Mouse (Mus musculus) liver, embryonic 15.5 days (tissue): ENCODE measurements around the gene Gm20388. TPM values are rescaled to one million over a fixed set of nuclear protein-coding genes. Genes with fewer than 3 reads are reported as not detected.

Source experiments
- ATAC-seq: fragments of 200-750 bp; cut with Nextera tagmentation; 2 replicates; pipeline ENCODE4 v1.8.0; 2017; ENCODE audit warnings: moderate number of reproducible peaks, mild to moderate bottlenecking, moderate library complexity; ENCODE audit not compliant: insufficient read depth
- H3K27ac ChIP-seq: fragments of 300-500 bp; sonication (generic); replicated peaks from 2 replicates; pipeline ENCODE4 v1.5.1; 2015; ENCODE audit warnings: mild to moderate bottlenecking, inconsistent platforms
- H3K27me3 ChIP-seq: fragments of 300-500 bp; sonication (generic); 2 replicates; pipeline ENCODE4 v1.6.1; 2015; ENCODE audit warnings: mild to moderate bottlenecking, inconsistent platforms
- H3K36me3 ChIP-seq: fragments of 300-500 bp; sonication (generic); replicated peaks from 2 replicates; pipeline ENCODE4 v1.6.1; 2015; ENCODE audit warnings: moderate library complexity, mild to moderate bottlenecking, inconsistent platforms
- H3K4me1 ChIP-seq: fragments of 300-500 bp; sonication (generic); replicated peaks from 2 replicates; pipeline ENCODE4 v1.6.1; 2015; ENCODE audit warnings: inconsistent platforms
- H3K4me2 ChIP-seq: fragments of 300-500 bp; sonication (generic); 2 replicates; pipeline ENCODE4 v1.6.1; 2015; ENCODE audit warnings: moderate library complexity, mild to moderate bottlenecking, inconsistent platforms
- H3K4me3 ChIP-seq: fragments of 300-500 bp; sonication (generic); replicated peaks from 2 replicates; pipeline ENCODE4 v1.5.1; 2015; ENCODE audit warnings: mild to moderate bottlenecking, inconsistent platforms
- H3K9ac ChIP-seq: fragments of 300-500 bp; sonication (generic); 2 replicates; pipeline ENCODE4 v1.6.1; 2015; ENCODE audit warnings: moderate library complexity, mild to moderate bottlenecking, inconsistent platforms
- H3K9me3 ChIP-seq: fragments of 300-500 bp; sonication (generic); replicated peaks from 2 replicates; pipeline ENCODE4 v1.6.1; 2016; ENCODE audit warnings: inconsistent platforms
- WGBS: fragments of 180-500 bp; shearing (Covaris S2); methylation state at CpG from one replicate; pipeline ENCODE4 v1.1.7; 2015; ENCODE audit warnings: mixed read lengths; ENCODE audit not compliant: insufficient replicate concordance; 5-methylcytosine and 5-hydroxymethylcytosine counted together
- polyA plus RNA-seq: library from polyadenylated mRNA; unstranded; fragments of >200 nt; fragmentation: Nextera tagmentation; extraction: Ambion mirVana; gene quantifications from 2 replicates; pipeline ENCODE4 v1.2.1, GENCODE M21; 2015

Gm20388 gene
- polyA plus RNA-seq, 1 experiment from 2014 or later: not detected

DNA sequence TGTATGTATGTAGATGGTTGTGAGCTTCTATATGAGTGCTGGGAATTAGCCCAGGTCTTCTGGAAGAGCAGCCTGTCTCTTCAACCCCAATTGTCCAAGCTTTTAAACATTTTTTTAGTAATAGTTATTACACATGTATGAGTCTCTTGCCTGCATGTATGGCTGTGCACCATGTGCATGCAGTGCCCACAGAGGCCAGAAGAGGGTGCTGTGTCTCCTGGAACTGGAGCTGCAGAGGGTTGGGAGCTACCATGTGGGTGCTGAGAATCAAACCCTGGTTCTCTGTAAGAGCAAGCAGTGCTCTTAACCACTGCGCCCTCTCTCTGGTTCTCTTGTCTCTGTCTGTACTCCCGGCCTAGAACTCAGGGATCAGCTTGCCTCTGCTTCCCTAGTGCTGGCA lies 3222.3 kb downstream of the Gm20388 start:
- Histone ChIP-seq H3K27me3 (peaks cover 34% of the 10 kb centered on the region), H3K9ac (no peak overlapping the region), H3K4me1 (no peaks in the 10 kb centered on the region), H3K4me3 (no peak overlapping the region), H3K4me2 (no peak overlapping the region), H3K36me3 (no peaks in the 10 kb centered on the region), H3K9me3 (peaks cover 4% of the 10 kb centered on the region; the same call in 1 of the 2 replicates), H3K27ac (no peak overlapping the region)
- WGBS: 88% methylated on average over 2 of the region's 2 CpGs
- ATAC-seq: no peak

DNA sequence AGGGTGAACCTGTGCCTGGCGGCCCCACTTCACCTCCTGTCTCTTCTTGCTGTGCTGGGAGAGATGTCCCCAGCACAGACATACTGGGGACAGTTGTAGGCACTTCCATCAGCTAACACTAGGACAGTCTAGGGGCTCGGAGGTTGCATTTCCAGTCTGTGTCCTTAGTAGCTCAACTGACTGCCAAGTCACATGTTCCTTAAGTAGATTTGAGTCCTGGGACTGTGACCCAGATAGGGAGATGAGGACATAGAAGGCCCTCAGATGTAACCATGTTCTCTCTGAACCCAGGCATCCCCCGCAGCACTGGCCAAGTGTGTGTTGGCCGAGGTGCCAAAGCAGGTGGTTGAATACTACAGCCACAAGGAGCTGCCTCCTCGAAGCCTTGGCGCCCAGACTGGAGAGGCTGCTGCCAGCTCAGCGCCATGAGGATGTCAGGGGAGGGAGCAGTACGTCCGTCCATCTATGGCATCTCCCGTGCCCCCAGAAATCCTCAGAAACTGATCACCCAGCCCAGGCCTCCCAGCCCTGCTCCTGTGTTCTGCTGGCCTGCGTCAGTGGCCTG lies 3223.6 kb downstream of the Gm20388 start:
- Histone ChIP-seq H3K27ac (no peak overlapping the region), H3K9ac (no peak overlapping the region), H3K9me3 (peaks cover 4% of the 10 kb centered on the region; the same call in 1 of the 2 replicates), H3K36me3 (no peaks in the 10 kb centered on the region), H3K27me3 (peaks cover 23% of the 10 kb centered on the region), H3K4me1 (no peaks in the 10 kb centered on the region), H3K4me3 (no peak overlapping the region), H3K4me2 (no peak overlapping the region)
- no peak for ATAC-seq
- 75% methylated on average over 11 of the region's 11 CpGs for WGBS

DNA sequence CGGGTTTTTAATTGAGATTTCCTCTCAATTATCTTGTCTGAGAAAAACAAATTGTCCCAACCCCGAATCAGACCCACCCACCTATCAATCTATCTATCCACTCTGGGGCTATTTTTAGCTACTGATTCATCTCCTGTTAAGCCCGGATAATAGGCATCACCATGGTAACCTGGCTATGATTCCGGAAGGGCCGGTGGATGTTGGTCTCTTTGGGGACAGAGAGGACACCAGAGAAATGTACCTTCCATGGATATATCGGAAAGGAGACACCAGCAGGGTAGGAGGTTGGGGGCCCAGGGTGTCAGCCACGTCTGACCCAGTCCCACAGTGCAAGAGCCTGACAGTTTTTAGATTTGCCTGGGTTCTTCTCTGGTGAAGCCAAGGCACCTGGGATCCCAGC lies 3224.8 kb downstream of the Gm20388 start:
- Histone ChIP-seq H3K9ac (no peak overlapping the region), H3K27me3 (peaks cover 11% of the 10 kb centered on the region), H3K4me2 (no peak overlapping the region), H3K9me3 (peaks cover 4% of the 10 kb centered on the region; the same call in 1 of the 2 replicates), H3K4me1 (no peaks in the 10 kb centered on the region; the same call in 1 of the 2 replicates), H3K27ac (no peak overlapping the region), H3K4me3 (no peak overlapping the region), H3K36me3 (no peaks in the 10 kb centered on the region)
- WGBS: 31% methylated on average over 7 of the region's 7 CpGs
- no peak for ATAC-seq

DNA sequence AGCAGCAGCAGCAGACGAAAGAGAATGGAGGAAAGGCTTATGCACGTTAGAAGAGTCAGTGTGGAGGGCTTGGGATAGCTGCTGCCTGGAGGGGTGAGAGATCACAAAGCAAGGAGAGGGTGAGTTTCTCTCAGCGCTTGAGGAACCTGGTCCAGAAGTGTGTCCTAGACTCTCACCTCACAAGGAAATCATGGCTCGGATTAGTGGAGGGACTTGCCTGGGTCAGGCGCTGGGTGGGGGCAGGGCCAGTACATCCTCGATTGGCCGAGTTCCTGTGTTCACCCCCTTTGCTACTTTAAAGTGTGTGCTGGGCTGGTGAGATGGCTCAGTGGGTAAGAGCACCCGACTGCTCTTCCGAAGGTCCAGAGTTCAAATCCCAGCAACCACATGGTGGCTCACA lies 3225.2 kb downstream of the Gm20388 start:
- peaks cover 4% of the 10 kb centered on the region; the same call in 1 of the 2 replicates for H3K9me3 ChIP-seq
- H3K27ac ChIP-seq: no peak overlapping the region
- ATAC-seq: no peak
- no peak overlapping the region for H3K4me2 ChIP-seq
- H3K9ac ChIP-seq: no peak overlapping the region
- peaks cover 7% of the 10 kb centered on the region for H3K27me3 ChIP-seq
- H3K4me1 ChIP-seq: no peaks in the 10 kb centered on the region; the same call in 1 of the 2 replicates
- 50% methylated on average over 9 of the region's 9 CpGs for WGBS
- H3K4me3 ChIP-seq: no peak overlapping the region
- H3K36me3 ChIP-seq: no peaks in the 10 kb centered on the region

DNA sequence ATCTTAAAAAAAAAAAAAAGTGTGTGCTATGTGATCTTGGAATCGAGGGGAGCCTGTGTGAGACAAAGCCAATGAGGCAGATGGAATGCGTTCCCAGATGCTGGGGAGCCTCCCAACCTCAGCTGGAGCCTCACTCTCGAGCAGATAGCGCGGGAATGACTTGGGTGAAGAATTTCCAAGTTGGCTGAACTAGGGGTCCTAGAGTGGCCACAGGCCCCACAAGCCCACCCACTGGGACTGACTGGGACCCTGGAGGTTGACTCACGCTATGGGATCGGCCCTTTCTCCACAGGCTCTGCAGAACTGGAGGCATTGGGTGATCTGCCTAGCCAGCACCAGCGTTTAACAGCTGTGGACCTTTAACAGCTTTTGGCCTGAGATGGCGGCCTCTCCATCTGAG lies 3225.6 kb downstream of the Gm20388 start:
- Histone ChIP-seq H3K4me2 (no peak overlapping the region), H3K9ac (no peak overlapping the region), H3K9me3 (peaks cover 4% of the 10 kb centered on the region; the same call in 1 of the 2 replicates), H3K27me3 (peaks cover 2% of the 10 kb centered on the region; the same call in 1 of the 2 replicates), H3K27ac (no peak overlapping the region), H3K4me3 (no peak overlapping the region), H3K36me3 (no peaks in the 10 kb centered on the region), H3K4me1 (no peaks in the 10 kb centered on the region; the same call in 1 of the 2 replicates)
- ATAC-seq: no peak
- 74% methylated on average over 9 of the region's 9 CpGs for WGBS

DNA sequence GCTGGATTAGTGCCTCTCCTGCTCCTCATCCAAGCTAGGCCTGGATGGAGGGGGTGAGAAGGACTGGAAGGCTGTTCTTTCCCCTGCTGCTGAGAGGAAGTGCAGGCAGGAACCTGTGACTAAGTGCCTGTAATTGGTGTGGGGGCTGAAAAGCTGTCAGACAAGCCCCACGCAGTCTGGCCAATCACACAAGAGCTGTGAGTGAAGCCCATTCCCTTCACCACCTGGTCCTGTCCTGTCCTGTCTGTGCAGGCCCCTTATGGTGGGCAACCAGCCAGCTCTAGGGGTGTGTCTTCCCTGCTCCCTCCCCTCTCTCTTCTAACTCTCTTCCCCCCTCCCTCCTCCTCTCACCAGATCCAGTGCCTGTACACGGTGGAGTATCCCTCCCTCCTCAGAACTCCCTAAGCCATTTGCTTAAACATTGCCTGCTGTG lies 3227.0 kb downstream of the Gm20388 start:
- Histone ChIP-seq H3K27ac (no peak overlapping the region), H3K4me3 (no peak overlapping the region), H3K36me3 (no peaks in the 10 kb centered on the region), H3K4me2 (no peak overlapping the region), H3K9me3 (peaks cover 4% of the 10 kb centered on the region; the same call in 1 of the 2 replicates), H3K4me1 (no peaks in the 10 kb centered on the region; the same call in 1 of the 2 replicates), H3K9ac (no peak overlapping the region), H3K27me3 (no peaks in the 10 kb centered on the region; the same call in 1 of the 2 replicates)
- no peak for ATAC-seq
- WGBS: 35% methylated on average over 2 of the region's 2 CpGs

DNA sequence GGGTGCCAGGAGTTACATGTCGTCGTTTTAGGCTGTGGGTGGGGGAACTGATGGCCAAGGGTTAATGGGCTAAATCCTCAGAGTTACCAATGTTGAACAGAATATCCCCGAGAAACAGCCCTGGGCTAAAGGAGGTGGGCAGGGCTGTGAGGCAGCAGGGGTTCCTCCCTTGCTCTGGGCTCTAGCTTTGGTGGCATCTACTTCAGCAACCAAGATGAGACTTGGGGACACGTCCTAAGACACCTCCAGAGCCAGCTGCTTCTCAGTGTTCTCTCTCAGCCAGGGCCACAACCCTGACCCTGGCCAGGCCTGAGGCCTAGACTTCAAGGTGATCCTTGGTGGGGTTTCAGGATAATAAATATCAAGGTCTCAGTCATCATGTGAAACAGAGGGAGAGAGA lies 3228.1 kb downstream of the Gm20388 start:
- Histone ChIP-seq H3K36me3 (no peaks in the 10 kb centered on the region), H3K4me1 (no peaks in the 10 kb centered on the region; the same call in 1 of the 2 replicates), H3K27ac (no peak overlapping the region), H3K4me2 (no peak overlapping the region), H3K9me3 (no peaks in the 10 kb centered on the region), H3K27me3 (no peaks in the 10 kb centered on the region; the same call in 1 of the 2 replicates), H3K9ac (no peak overlapping the region), H3K4me3 (no peak overlapping the region)
- 53% methylated on average over 4 of the region's 4 CpGs for WGBS
- no peak for ATAC-seq

DNA sequence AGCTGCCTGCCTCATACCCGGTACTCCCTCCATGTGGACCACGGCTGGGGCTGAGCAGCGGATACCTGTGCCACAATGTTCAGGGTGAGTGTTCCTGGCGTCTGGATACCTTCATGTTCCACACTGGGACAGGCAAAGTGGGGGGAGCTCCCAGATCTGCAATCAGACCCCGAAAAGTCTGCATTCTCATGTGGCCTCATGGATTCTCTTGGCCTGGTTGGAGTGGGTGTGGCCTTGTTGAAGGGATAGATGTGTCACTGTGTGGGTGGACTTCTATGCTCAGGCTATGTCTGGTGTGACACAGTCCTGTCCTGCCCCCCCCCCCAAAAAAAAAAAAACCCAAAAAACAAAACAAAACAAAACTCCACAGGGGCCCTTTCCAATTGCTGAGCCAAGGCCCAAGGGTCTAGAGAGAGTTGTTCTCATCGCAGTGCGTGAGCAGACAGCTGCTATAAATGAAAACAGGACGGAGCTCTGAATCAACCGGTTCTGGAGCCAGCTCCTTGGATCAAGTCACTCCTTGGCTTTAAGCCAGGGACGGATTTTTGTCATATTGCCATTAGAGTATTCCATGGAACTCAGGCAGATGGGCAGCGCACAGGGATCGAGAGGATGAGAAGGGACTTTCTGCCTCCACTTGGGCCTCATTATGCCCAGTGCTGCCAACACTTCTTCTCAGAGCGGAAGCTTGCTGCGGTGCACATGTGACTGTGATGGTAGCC lies 3231.3 kb downstream of the Gm20388 start:
- H3K4me2 ChIP-seq: no peak overlapping the region
- H3K27me3 ChIP-seq: no peaks in the 10 kb centered on the region
- H3K9ac ChIP-seq: no peak overlapping the region
- no peak overlapping the region for H3K27ac ChIP-seq
- ATAC-seq: no peak
- 77% methylated on average over 14 of the region's 14 CpGs for WGBS
- no peaks in the 10 kb centered on the region for H3K9me3 ChIP-seq
- no peaks in the 10 kb centered on the region; the same call in 1 of the 2 replicates for H3K4me1 ChIP-seq
- no peaks in the 10 kb centered on the region for H3K36me3 ChIP-seq
- no peak overlapping the region for H3K4me3 ChIP-seq

DNA sequence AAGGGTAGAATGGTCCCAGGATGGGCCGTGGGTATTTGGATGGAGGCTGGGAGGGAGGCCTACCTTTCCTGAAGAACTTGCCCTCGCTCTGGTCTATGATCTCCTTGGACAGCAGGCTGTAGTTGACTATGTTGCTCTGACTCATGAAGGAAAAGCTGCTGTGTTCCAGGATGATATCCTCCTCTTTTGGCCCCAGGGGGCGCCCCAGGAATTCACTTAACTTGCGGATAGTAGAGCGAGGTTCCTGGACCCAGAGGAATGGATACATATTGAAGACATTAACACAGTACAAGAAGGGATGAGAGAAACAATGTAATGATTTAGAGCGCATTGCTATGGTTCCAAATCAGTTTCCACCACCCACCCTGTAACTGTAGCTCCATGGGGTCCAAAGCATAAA lies 3234.6 kb downstream of the Gm20388 start:
- Histone ChIP-seq H3K4me1 (no peaks in the 10 kb centered on the region; the same call in 1 of the 2 replicates), H3K9ac (no peak overlapping the region), H3K27me3 (peaks cover 20% of the 10 kb centered on the region), H3K9me3 (no peaks in the 10 kb centered on the region), H3K36me3 (no peaks in the 10 kb centered on the region), H3K27ac (no peak overlapping the region), H3K4me2 (no peak overlapping the region), H3K4me3 (no peak overlapping the region)
- ATAC-seq: no peak
- WGBS: 48% methylated on average over 6 of the region's 6 CpGs

DNA sequence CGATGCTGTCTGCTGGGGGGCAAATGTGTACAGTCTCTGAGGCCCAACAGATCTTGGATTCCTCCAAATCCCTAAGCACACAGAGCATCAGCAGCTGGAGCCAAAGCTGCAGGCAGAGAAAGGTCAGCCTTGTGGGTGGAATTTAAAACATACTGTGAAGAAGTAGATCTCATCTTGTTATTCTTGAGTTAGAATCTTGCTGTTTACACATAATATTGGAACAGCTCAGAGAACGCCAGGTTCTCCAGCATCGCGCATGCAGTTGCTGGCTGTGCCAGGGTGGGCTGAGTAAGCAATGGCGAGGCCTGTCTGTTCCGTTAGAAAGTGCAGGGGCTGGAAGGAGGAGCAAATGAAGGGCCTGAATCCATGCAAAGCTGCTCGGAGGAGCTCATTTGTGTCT lies 3235.7 kb downstream of the Gm20388 start:
- Histone ChIP-seq H3K27me3 (peaks cover 24% of the 10 kb centered on the region), H3K9me3 (no peaks in the 10 kb centered on the region), H3K4me3 (no peak overlapping the region), H3K9ac (no peak overlapping the region), H3K36me3 (no peaks in the 10 kb centered on the region), H3K4me2 (no peak overlapping the region), H3K4me1 (no peaks in the 10 kb centered on the region), H3K27ac (no peak overlapping the region)
- WGBS: 72% methylated on average over 7 of the region's 7 CpGs
- ATAC-seq: no peak

DNA sequence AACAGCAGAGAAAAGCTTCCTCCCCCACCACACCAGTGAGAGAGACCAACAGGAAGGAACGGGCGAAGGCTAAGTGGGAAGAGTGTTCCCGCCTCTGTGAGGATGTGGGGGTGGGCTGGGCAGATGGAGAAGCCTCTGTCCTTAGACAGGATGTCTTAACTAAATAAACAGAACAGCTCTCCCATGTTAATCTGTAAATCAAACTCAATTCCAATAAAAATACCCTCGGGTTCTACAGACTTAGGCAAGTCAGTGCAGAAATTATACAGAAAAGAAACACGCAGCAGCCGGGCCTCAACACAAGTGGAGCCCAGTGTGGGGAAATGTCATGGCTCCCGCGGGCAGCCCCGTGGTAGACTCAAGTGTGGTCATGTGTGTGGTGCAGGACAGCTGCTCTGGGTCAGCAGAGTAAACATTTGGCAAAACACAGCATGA lies 3240.1 kb downstream of the Gm20388 start:
- Histone ChIP-seq H3K4me3 (no peak overlapping the region), H3K36me3 (no peaks in the 10 kb centered on the region), H3K4me2 (no peak overlapping the region), H3K27me3 (peaks cover 30% of the 10 kb centered on the region), H3K4me1 (peaks cover 11% of the 10 kb centered on the region), H3K9ac (no peak overlapping the region), H3K27ac (no peak overlapping the region), H3K9me3 (no peaks in the 10 kb centered on the region)
- 35% methylated on average over 9 of the region's 9 CpGs for WGBS
- ATAC-seq: no peak
